Mouse (Mus musculus) stomach, postnatal 0 days (tissue): Measurements from ENCODE around the gene Rftn1. TPM values are rescaled to one million over a fixed set of nuclear protein-coding genes. Genes with fewer than 3 reads are reported as not detected.

Experiments
- ATAC-seq: fragments of 200-750 bp; cut with Nextera tagmentation; 2 replicates; pipeline ENCODE4 v1.8.0; 2017; ENCODE audit not compliant: low FRiP score, low TSS enrichment
- DNase-seq: peaks from one replicate; pipeline ENCODE4 v3.0.0-alpha.2; 2016; ENCODE audit warnings: low spot score
- H3K27ac ChIP-seq: fragments of 300-500 bp; sonication (generic); replicated peaks from 2 replicates; pipeline ENCODE4 v1.5.1; 2014; ENCODE audit warnings: mild to moderate bottlenecking, control low read depth
- H3K27me3 ChIP-seq: fragments of 300-500 bp; sonication (generic); 2 replicates; pipeline ENCODE4 v1.6.1; 2014; ENCODE audit warnings: low read length; ENCODE audit not compliant: control insufficient read depth, insufficient read depth
- H3K36me3 ChIP-seq: fragments of 300-500 bp; sonication (generic); 2 replicates; pipeline ENCODE4 v1.6.1; 2014; ENCODE audit warnings: low read length, mixed read lengths; ENCODE audit not compliant: control insufficient read depth, insufficient read depth
- H3K4me1 ChIP-seq: fragments of 300-500 bp; sonication (generic); replicated peaks from 2 replicates; pipeline ENCODE4 v1.6.1; 2014; ENCODE audit warnings: antibody characterized with exemption; ENCODE audit not compliant: control insufficient read depth, insufficient read depth
- H3K4me2 ChIP-seq: fragments of 300-500 bp; sonication (generic); replicated peaks from 2 replicates; pipeline ENCODE4 v1.6.1; 2014; ENCODE audit warnings: low read depth, mild to moderate bottlenecking, control low read depth, moderate library complexity
- H3K4me3 ChIP-seq: fragments of 300-500 bp; sonication (generic); 2 replicates; pipeline ENCODE4 v1.5.1; 2014; ENCODE audit warnings: low read depth, low read length, control low read depth
- H3K9ac ChIP-seq: fragments of 300-500 bp; sonication (generic); 2 replicates; pipeline ENCODE4 v1.6.1; 2014; ENCODE audit warnings: mild to moderate bottlenecking, low read length, control low read depth, mixed read lengths
- H3K9me3 ChIP-seq: fragments of 300-500 bp; sonication (generic); 2 replicates; pipeline ENCODE4 v1.6.1; 2016; ENCODE audit warnings: low read length; ENCODE audit not compliant: control insufficient read depth
- CTCF ChIP-seq: IDR thresholded peaks from 2 replicates; pipeline ENCODE4 v1.5.1; 2016; ENCODE audit warnings: antibody characterized with exemption, low read depth, mild to moderate bottlenecking, moderate library complexity
- EP300 ChIP-seq: optimal IDR thresholded peaks from 2 replicates; pipeline ENCODE3; 2016; ENCODE audit warnings: antibody characterized with exemption
- WGBS: fragments of 180-500 bp; shearing (Covaris S2); extraction: QIAGEN DNeasy Blood & Tissue Kit; methylation state at CpG from one replicate; pipeline ENCODE4 v1.1.7; 2014; 5-methylcytosine and 5-hydroxymethylcytosine counted together
- polyA plus RNA-seq: library from polyadenylated mRNA; unstranded; fragments of >200 nt; fragmentation: Nextera tagmentation; extraction: Ambion mirVana; gene quantifications from 2 replicates; pipeline ENCODE4 v1.2.1, GENCODE M21; 2015

Rftn1 gene
- polyA plus RNA-seq, 1 experiment from 2014 or later, result 7.1 TPM

DNA sequence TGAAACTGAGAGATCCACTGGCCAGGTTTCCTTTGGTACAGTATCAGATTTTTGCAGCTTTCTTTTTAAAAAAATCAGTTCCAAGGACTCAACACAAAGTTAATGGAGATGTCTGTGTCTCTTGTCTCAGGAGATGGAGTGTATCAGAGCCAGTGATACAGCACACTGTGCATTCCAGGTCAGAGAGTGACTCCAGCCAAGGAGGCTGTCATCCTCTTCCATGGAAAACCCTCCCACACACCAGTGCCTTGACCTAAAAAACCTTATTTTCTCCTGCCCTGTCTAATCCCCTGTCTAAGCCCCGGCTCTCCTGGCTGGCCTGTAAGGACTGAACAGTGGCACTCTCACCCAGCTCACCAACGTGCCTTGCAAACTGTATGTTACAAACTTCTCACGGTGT is 86.3 kb downstream of the Rftn1 start:
- TF ChIP-seq CTCF, result no peak
- no peak for TF ChIP-seq EP300
- DNase-seq, result no peak
- Histone ChIP-seq H3K9me3 (no peaks in the 10 kb centered on the region), H3K27me3 (no peaks in the 10 kb centered on the region), H3K36me3 (no peaks in the 10 kb centered on the region), H3K4me2 (no peak overlapping the region), H3K27ac (no peak overlapping the region), H3K4me3 (no peak overlapping the region), H3K4me1 (no peaks in the 10 kb centered on the region), H3K9ac (no peak overlapping the region)
- ATAC-seq, result no peak
- 78% methylated on average over 3 of the region's 3 CpGs for WGBS

DNA sequence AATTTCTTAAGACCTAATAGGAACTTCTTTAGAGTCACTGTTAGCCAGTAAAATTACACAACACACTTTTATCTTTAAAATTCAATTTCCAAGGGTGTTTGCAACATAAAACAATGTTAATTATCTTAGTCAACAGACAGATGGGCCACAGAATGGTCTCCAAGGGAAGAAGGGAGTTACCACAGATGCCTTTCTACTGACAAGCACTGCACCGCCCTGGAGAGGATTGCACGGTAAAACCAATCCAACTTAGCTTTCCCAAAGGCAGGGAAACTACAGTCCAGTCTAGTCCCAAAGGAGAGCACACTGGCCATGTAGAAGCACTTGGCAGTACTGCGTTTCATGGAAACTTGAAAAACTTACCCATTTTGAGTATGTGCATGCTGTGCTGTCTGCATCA is 89.1 kb downstream of the Rftn1 start:
- H3K27me3 ChIP-seq, result no peaks in the 10 kb centered on the region
- H3K9me3 ChIP-seq, result no peaks in the 10 kb centered on the region
- no peak overlapping the region for H3K4me3 ChIP-seq
- no peaks in the 10 kb centered on the region for H3K36me3 ChIP-seq
- no peak overlapping the region for H3K27ac ChIP-seq
- ATAC-seq (no peak), DNase-seq (no peak)
- TF ChIP-seq CTCF (no peak), EP300 (no peak)
- H3K4me1 ChIP-seq, result no peaks in the 10 kb centered on the region
- H3K4me2 ChIP-seq, result no peak overlapping the region
- 79% methylated on average over 3 of the region's 3 CpGs for WGBS
- H3K9ac ChIP-seq, result no peak overlapping the region

DNA sequence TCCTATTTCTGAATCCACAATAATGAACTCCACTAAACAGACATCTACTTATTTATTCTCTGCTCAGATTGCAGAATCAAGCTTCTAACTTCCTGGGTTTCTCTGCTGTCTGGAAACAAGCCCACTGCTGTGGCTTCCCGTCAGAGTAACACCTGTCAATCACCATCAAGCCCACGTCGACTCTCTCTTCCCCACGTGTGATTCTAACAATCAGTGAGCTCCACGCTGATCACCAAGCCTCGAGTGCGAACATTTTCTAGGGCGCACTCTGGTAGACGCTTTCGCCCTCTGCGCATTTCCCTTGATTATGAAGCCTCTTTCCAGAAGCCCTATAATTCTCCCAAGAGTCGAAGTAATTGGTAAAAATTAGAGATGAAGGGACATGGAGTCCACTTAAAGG is 90.4 kb downstream of the Rftn1 start:
- no peaks in the 10 kb centered on the region for H3K36me3 ChIP-seq
- no peak overlapping the region for H3K4me3 ChIP-seq
- 69% methylated on average over 12 of the region's 12 CpGs for WGBS
- H3K4me1 ChIP-seq, result no peaks in the 10 kb centered on the region
- H3K4me2 ChIP-seq, result no peak overlapping the region
- ATAC-seq (no peak), DNase-seq (no peak)
- no peak overlapping the region for H3K27ac ChIP-seq
- H3K9ac ChIP-seq, result no peak overlapping the region
- H3K9me3 ChIP-seq, result no peaks in the 10 kb centered on the region
- no peaks in the 10 kb centered on the region for H3K27me3 ChIP-seq
- TF ChIP-seq CTCF (no peak), EP300 (no peak)

DNA sequence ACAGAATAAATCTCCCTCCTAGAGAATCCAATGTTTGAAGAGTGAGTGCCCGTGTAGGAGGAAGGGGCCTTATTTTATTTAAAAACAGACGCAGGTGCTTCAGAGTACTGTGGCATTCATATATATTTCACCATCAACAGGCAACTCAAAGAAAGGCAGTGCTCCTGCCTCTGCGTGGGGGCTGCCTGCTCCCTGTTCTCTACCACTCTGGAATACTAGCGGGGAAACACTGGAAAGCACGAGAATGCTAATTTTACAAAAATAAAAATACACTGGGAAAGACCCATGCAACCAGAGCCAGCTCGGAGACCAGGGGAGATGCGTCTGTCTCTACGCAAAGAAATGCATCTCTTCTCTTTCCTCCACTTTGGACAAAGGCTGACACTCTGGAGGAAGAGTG is 91.1 kb downstream of the Rftn1 start:
- no peak overlapping the region for H3K9ac ChIP-seq
- H3K9me3 ChIP-seq, result no peaks in the 10 kb centered on the region
- H3K36me3 ChIP-seq, result no peaks in the 10 kb centered on the region
- no peak overlapping the region for H3K4me2 ChIP-seq
- no peak overlapping the region for H3K4me3 ChIP-seq
- no peaks in the 10 kb centered on the region for H3K27me3 ChIP-seq
- 56% methylated on average over 8 of the region's 8 CpGs for WGBS
- no peak overlapping the region for H3K27ac ChIP-seq
- DNase-seq, result no peak
- no peaks in the 10 kb centered on the region for H3K4me1 ChIP-seq
- TF ChIP-seq CTCF, result no peak
- TF ChIP-seq EP300, result no peak
- ATAC-seq, result no peak

DNA sequence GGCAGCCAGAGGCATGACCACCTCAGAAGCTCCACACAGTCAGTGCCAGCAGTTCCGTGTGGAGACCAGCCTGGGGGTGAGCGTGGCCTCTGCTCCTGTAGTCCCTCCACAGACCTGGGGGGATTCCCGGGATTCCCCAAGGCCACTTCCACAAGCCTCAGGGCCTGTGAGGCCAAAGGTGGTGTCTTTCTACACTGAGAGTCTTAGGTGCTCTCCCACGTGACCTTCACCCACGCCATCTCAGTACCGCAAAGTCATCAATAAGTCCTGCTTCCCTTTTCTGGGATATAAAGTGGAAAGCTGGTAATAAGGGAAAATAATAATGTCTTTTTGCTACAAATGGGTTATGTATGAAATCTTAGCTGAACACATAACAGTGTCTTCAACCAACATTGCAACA is 92.2 kb downstream of the Rftn1 start:
- H3K4me2 ChIP-seq, result no peak overlapping the region
- no peak overlapping the region for H3K9ac ChIP-seq
- 92% methylated on average over 6 of the region's 6 CpGs for WGBS
- ATAC-seq (no peak), DNase-seq (no peak)
- H3K9me3 ChIP-seq, result no peaks in the 10 kb centered on the region
- H3K4me3 ChIP-seq, result no peak overlapping the region
- H3K27me3 ChIP-seq, result no peaks in the 10 kb centered on the region
- TF ChIP-seq EP300 (no peak), CTCF (no peak)
- no peak overlapping the region for H3K27ac ChIP-seq
- H3K36me3 ChIP-seq, result no peaks in the 10 kb centered on the region
- H3K4me1 ChIP-seq, result no peaks in the 10 kb centered on the region

DNA sequence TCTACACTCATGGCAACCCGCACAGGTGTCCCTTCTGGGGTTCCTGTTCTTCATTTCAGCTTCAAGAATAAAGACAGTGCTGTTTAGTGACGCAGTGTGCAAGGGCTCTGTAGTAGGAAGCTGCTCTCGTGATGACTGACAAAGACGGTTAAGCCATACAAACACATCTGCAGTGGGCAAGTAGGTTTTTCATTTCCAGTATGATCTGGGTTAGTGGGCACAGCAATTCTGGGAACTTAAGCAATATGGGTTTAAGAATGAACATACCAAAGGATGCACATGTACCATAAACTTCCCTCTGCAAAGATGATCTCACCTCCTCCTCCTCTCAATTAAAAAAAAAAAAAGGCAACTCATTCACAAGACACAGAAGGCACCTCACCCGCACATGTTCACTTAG is 92.6 kb downstream of the Rftn1 start:
- no peaks in the 10 kb centered on the region for H3K27me3 ChIP-seq
- no peak overlapping the region for H3K4me3 ChIP-seq
- DNase-seq (no peak), ATAC-seq (no peak)
- H3K27ac ChIP-seq, result no peak overlapping the region
- WGBS, result 90% methylated on average over 5 of the region's 5 CpGs
- H3K36me3 ChIP-seq, result no peaks in the 10 kb centered on the region
- H3K9me3 ChIP-seq, result no peaks in the 10 kb centered on the region
- no peak overlapping the region for H3K9ac ChIP-seq
- no peak overlapping the region for H3K4me2 ChIP-seq
- TF ChIP-seq CTCF, result no peak
- TF ChIP-seq EP300, result no peak
- no peaks in the 10 kb centered on the region for H3K4me1 ChIP-seq

DNA sequence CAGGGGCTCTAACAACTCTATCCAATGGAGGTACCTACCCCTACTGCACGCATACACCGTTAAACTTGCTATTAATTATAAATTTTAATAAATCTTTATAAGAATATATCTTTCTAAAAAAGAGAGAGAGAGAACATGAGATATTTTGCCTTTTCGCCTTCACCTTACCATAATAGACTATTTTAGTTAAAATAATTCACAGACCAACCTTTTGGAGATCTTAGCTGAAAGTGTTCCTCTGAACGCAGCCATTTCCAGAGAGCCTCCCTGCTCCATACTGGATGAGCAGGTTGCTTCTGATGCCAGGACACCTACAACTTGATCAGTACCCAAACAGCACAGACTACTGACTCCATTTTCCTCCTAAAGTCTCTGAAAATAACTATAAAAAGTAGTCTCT is 94.2 kb downstream of the Rftn1 start:
- Histone ChIP-seq H3K9me3 (no peaks in the 10 kb centered on the region), H3K4me3 (no peak overlapping the region), H3K4me2 (no peak overlapping the region), H3K4me1 (no peaks in the 10 kb centered on the region), H3K9ac (no peak overlapping the region), H3K36me3 (no peaks in the 10 kb centered on the region), H3K27me3 (no peaks in the 10 kb centered on the region), H3K27ac (no peak overlapping the region)
- no peak for ATAC-seq
- WGBS, result 97% methylated on average over 4 of the region's 4 CpGs
- TF ChIP-seq CTCF, result no peak
- no peak for TF ChIP-seq EP300
- DNase-seq, result no peak
